9 mouse cellular contexts compared by ENCODE assay signal in the genomic region with DNA sequence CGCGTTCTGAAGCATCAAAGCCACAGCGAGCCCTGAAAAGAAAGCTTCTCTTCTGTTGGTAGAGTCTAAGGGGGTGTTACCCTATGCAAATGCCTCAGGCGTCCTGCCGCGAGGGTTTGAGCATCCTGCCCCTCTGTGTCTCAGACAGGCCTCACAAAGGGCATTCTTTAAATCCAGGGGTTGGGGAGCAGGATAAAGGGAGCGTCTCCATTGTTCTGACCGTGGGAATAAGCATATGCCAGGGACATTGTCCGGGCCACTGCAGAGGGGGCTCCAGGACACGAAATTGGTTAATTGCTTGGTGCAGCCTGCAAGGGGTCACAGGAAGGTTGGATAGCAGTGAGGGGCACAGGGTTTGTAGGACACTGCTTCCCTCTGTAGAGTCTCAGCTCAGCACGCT.
DNase-seq lines count a peak whose midpoint lies in the region; ATAC-seq lines count a peak whose summit lies in the region.
"Had no signal": no experiment of that assay in that cellular context is flagged by ENCODE, and none has a peak within 500 bp of the region (broad histone marks: within the 10 kb centered on the region; RNA-seq: fewer than 3 reads in every experiment).

No protein-coding gene starts in this region.

- peak overlapping the region; percentile 66 for H3K4me2 ChIP-seq in heart, embryonic 14.5 days (ENCODE audit: low read length)
- H3K4me2 ChIP-seq in midbrain, embryonic 16.5 days (ENCODE audit: low read length): peak overlapping the region; percentile 40

- H3K9ac ChIP-seq in heart, embryonic 14.5 days (ENCODE audit: low read length): peak overlapping the region; percentile 56
- H3K9ac ChIP-seq in midbrain, embryonic 16.5 days (ENCODE audit: low read depth, low read length): peak overlapping the region; percentile 53

- no peak for ATAC-seq in heart, embryonic 14.5 days (ENCODE audit: insufficient number of reproducible peaks, insufficient read depth, low FRiP score, low read depth)
- ATAC-seq in midbrain, embryonic 16.5 days: no peak

- 4% methylated on average over 11 of the region's 11 CpGs for WGBS in heart, embryonic 14.5 days
- 3% methylated on average over 11 of the region's 11 CpGs for WGBS in midbrain, embryonic 16.5 days

- no peak overlapping the region for H3K27ac ChIP-seq in heart, embryonic 14.5 days (replicated peaks in 1 of 2; ENCODE audit: control insufficient read depth in 1 of 2, insufficient read depth in 1 of 2, low read depth in 2 of 2, low read length in 2 of 2)
- H3K27ac ChIP-seq in midbrain, embryonic 16.5 days (ENCODE audit: low read length): no peak overlapping the region

- H3K9me3 ChIP-seq in heart, embryonic 14.5 days (ENCODE audit: control insufficient read depth, low read length): no peaks in the 10 kb centered on the region
- H3K9me3 ChIP-seq in midbrain, embryonic 16.5 days (replicated peaks; ENCODE audit: control insufficient read depth, low read length, poor library complexity, severe bottlenecking): no peaks in the 10 kb centered on the region

- no peaks in the 10 kb centered on the region for H3K36me3 ChIP-seq in heart, embryonic 14.5 days (ENCODE audit: control insufficient read depth, insufficient read depth, low read length)
- H3K36me3 ChIP-seq in midbrain, embryonic 16.5 days (ENCODE audit: control insufficient read depth, insufficient read depth, low read length): no peaks in the 10 kb centered on the region

- DNase-seq in heart, adult 8-10 months (ENCODE audit: low spot score): no peak
- DNase-seq in embryo, embryonic 10 days (ENCODE audit: low spot score): peak; percentile 92
- peak; percentile 21 for DNase-seq in induced T-regulatory cell, adult 2 months (ENCODE audit: low read depth)
- no peak for DNase-seq in cerebellum, postnatal 4 days (ENCODE audit: low spot score in 2 of 2)
- DNase-seq in ovary, postnatal 10 days (ENCODE audit: low spot score): no peak
- DNase-seq in adrenal gland, postnatal 14 days: no peak
- DNase-seq: gastrocnemius, postnatal 25 days had no signal

- no peaks in the 10 kb centered on the region for H3K27me3 ChIP-seq in heart, embryonic 14.5 days (ENCODE audit: control insufficient read depth, insufficient read depth, low read length)
- no peaks in the 10 kb centered on the region for H3K27me3 ChIP-seq in midbrain, embryonic 16.5 days (ENCODE audit: control insufficient read depth, insufficient read depth, low read depth, low read length)

- H3K4me3 ChIP-seq in heart, embryonic 14.5 days (ENCODE audit: control insufficient read depth in 1 of 2, insufficient read depth in 1 of 2, low read depth in 1 of 2, low read length in 2 of 2): peak overlapping the region; percentile 6 to 26; a peak in 2 of 4 replicates
- H3K4me3 ChIP-seq in midbrain, embryonic 16.5 days (ENCODE audit: low read depth, low read length): no peak overlapping the region

- peaks cover 18 to 32% of the 10 kb centered on the region in 2 experiments for H3K4me1 ChIP-seq in heart, embryonic 14.5 days (ENCODE audit: control insufficient read depth in 2 of 2, insufficient read depth in 2 of 2, low read length in 2 of 2)
- peaks cover 6% of the 10 kb centered on the region for H3K4me1 ChIP-seq in midbrain, embryonic 16.5 days (ENCODE audit: control insufficient read depth, insufficient read depth, low read length)

Comparison
In these comparisons a context has a peak if more than half of its experiments do, and no peak if none do; other contexts are left out.
1. DNase-seq: peak in embryo, embryonic 10 days (single experiment) and induced T-regulatory cell, adult 2 months (single experiment); none in heart, adult 8-10 months (single experiment), cerebellum, postnatal 4 days (0 of 2), ovary, postnatal 10 days (single experiment) and adrenal gland, postnatal 14 days (single experiment).